Mouse (Mus musculus) liver, postnatal 0 days (tissue): Measurements from ENCODE around the gene Bank1. TPM values are rescaled to one million over a fixed set of nuclear protein-coding genes. Genes with fewer than 3 reads are reported as not detected.

ENCODE experiments used
- ATAC-seq: fragments of 200-750 bp; cut with Nextera tagmentation; 2 replicates; pipeline ENCODE4 v1.8.0; 2017; ENCODE audit warnings: mild to moderate bottlenecking, moderate library complexity
- DNase-seq: peaks from one replicate; pipeline ENCODE4 v3.0.0-alpha.2; 2016
- H3K27ac ChIP-seq: fragments of 300-500 bp; sonication (generic); 2 replicates; pipeline ENCODE4 v1.5.1; 2014; ENCODE audit warnings: antibody characterized with exemption, moderate library complexity, mild to moderate bottlenecking, low read depth
- H3K27me3 ChIP-seq: fragments of 300-500 bp; sonication (generic); 2 replicates; pipeline ENCODE4 v1.6.1; 2014; ENCODE audit warnings: low read length, control low read depth, mixed read lengths; ENCODE audit not compliant: insufficient read depth
- H3K36me3 ChIP-seq: fragments of 300-500 bp; sonication (generic); replicated peaks from 2 replicates; pipeline ENCODE4 v1.6.1; 2014; ENCODE audit warnings: mild to moderate bottlenecking, control low read depth, low read length, moderate library complexity, mixed read lengths; ENCODE audit not compliant: insufficient read depth
- H3K4me1 ChIP-seq: fragments of 300-500 bp; sonication (generic); 2 replicates; pipeline ENCODE4 v1.6.1; 2014; ENCODE audit warnings: antibody characterized with exemption, mild to moderate bottlenecking, control low read depth; ENCODE audit not compliant: insufficient read depth
- H3K4me2 ChIP-seq: fragments of 300-500 bp; sonication (generic); 2 replicates; pipeline ENCODE4 v1.6.1; 2014; ENCODE audit warnings: low read depth, mild to moderate bottlenecking, low read length, moderate library complexity, mixed read lengths
- H3K4me3 ChIP-seq: fragments of 300-500 bp; sonication (generic); 2 replicates; pipeline ENCODE4 v1.5.1; 2014; ENCODE audit warnings: low read depth, low read length
- H3K9ac ChIP-seq: fragments of 300-500 bp; sonication (generic); replicated peaks from 2 replicates; pipeline ENCODE4 v1.6.1; 2014; ENCODE audit warnings: mild to moderate bottlenecking, moderate library complexity
- H3K9me3 ChIP-seq: fragments of 300-500 bp; sonication (generic); 2 replicates; pipeline ENCODE4 v1.6.1; 2016; ENCODE audit warnings: mild to moderate bottlenecking, control low read depth, low read length, mixed read lengths
- CTCF ChIP-seq: sonication (generic); IDR thresholded peaks from 2 replicates; pipeline ENCODE4 v1.5.1; 2016; ENCODE audit warnings: antibody characterized with exemption, low read depth
- EP300 ChIP-seq: IDR thresholded peaks from 2 replicates; pipeline ENCODE4 v1.6.1; 2016; ENCODE audit warnings: antibody characterized with exemption, low read depth, mild to moderate bottlenecking
- WGBS: fragments of 180-500 bp; shearing (Covaris S2); extraction: QIAGEN DNeasy Blood & Tissue Kit; methylation state at CpG from one replicate; pipeline ENCODE4 v1.1.7; 2014; ENCODE audit not compliant: insufficient replicate concordance; 5-methylcytosine and 5-hydroxymethylcytosine counted together
- polyA plus RNA-seq: library from polyadenylated mRNA; unstranded; fragments of >200 nt; fragmentation: Nextera tagmentation; extraction: Ambion mirVana; gene quantifications from 2 replicates; pipeline ENCODE4 v1.2.1, GENCODE M21; 2015

Bank1 gene
- polyA plus RNA-seq, 1 experiment from 2014 or later = 3.0 TPM

GRCm38 (mm10) chr3:136017517-136017916 lies 308.3 kb downstream of the Bank1 start:
- Histone ChIP-seq H3K36me3 (no peaks in the 10 kb centered on the region), H3K27ac (no peak overlapping the region), H3K4me1 (no peaks in the 10 kb centered on the region), H3K9me3 (no peaks in the 10 kb centered on the region), H3K4me3 (no peak overlapping the region), H3K4me2 (no peak overlapping the region), H3K9ac (no peak overlapping the region), H3K27me3 (no peaks in the 10 kb centered on the region)
- TF ChIP-seq CTCF (no peak), EP300 (no peak)
- DNase-seq = no peak
- no peak for ATAC-seq
- WGBS = 63% methylated on average over 2 of the region's 2 CpGs

- TF ChIP-seq EP300 = no peak
- no peak for TF ChIP-seq CTCF
Observed at GRCm38 (mm10) chr3:136010616-136011015, 315.2 kb downstream of the Bank1 start.

GRCm38 (mm10) chr3:136007846-136008245 lies 318.0 kb downstream of the Bank1 start:
- Histone ChIP-seq H3K27ac (no peak overlapping the region), H3K9me3 (no peaks in the 10 kb centered on the region), H3K4me1 (no peaks in the 10 kb centered on the region), H3K4me3 (no peak overlapping the region), H3K36me3 (no peaks in the 10 kb centered on the region), H3K27me3 (no peaks in the 10 kb centered on the region), H3K4me2 (no peak overlapping the region), H3K9ac (no peak overlapping the region)
- 40% methylated on average over 9 of the region's 9 CpGs for WGBS
- TF ChIP-seq CTCF (no peak), EP300 (no peak)
- ATAC-seq = no peak
- no peak for DNase-seq

More at GRCm38 (mm10) chr3:136010616-136011015, 315.2 kb downstream of the Bank1 start:
- H3K36me3 ChIP-seq = no peaks in the 10 kb centered on the region
- no peak for DNase-seq
- H3K27me3 ChIP-seq = no peaks in the 10 kb centered on the region
- no peak overlapping the region for H3K4me3 ChIP-seq
- no peak overlapping the region for H3K9ac ChIP-seq
- 84% methylated on average over 4 of the region's 4 CpGs for WGBS
- no peak for ATAC-seq
- H3K27ac ChIP-seq = no peak overlapping the region
- no peak overlapping the region for H3K4me2 ChIP-seq
- no peaks in the 10 kb centered on the region for H3K9me3 ChIP-seq
- H3K4me1 ChIP-seq = no peaks in the 10 kb centered on the region

GRCm38 (mm10) chr3:136007081-136007828 lies 318.6 kb downstream of the Bank1 start:
- Histone ChIP-seq H3K4me1 (no peaks in the 10 kb centered on the region), H3K4me3 (no peak overlapping the region), H3K4me2 (no peak overlapping the region), H3K9ac (no peak overlapping the region), H3K9me3 (no peaks in the 10 kb centered on the region), H3K27me3 (no peaks in the 10 kb centered on the region), H3K27ac (no peak overlapping the region), H3K36me3 (no peaks in the 10 kb centered on the region)
- DNase-seq (no peak), ATAC-seq (no peak)
- TF ChIP-seq EP300 (no peak), CTCF (no peak)
- 60% methylated on average over 11 of the region's 11 CpGs for WGBS
